Mouse (Mus musculus) gastrocnemius, postnatal 14 days (tissue): Measurements from ENCODE around the gene Atxn7. TPM values are rescaled to one million over a fixed set of nuclear protein-coding genes. Genes with fewer than 3 reads are reported as not detected.
"Not testable (repeated sequence)": the region's sequence is repeated elsewhere in the genome, so short reads cannot be mapped to it uniquely, and the experiment has no call there.

Experiments
- DNase-seq: peaks from one replicate; pipeline ENCODE4 v3.0.0; 2021; ENCODE audit warnings: mixed read lengths
- intact Hi-C: fragments of 180-260 bp; cut with DNase I; formaldehyde crosslinking; loops from one replicate; pipeline ENCODE4 v1.15.1; 2025; ENCODE audit warnings: low total_unique reads
- long read RNA-seq, 2 experiments: library from polyadenylated mRNA; stranded (forward); transcript quantifications; one replicate each; pipeline ENCODE4 v2.0.0; 2021
- total RNA-seq, 2 experiments: library from RNA; stranded (reverse); gene quantifications; 2 replicates each; pipeline ENCODE4 v1.2.3; 2021

Atxn7 gene
- total RNA-seq: 10 to 100 TPM; 10.0 to 12.1 TPM
- long read RNA-seq, experiment 1, partial matches to known transcripts: 4 of 4 reads
- long read RNA-seq, experiment 1, other reads (novel, unspliced or antisense): 0 of 4 reads
- long read RNA-seq, experiment 2, partial matches to known transcripts: 1 of 2 reads
- long read RNA-seq, experiment 2, other reads (novel, unspliced or antisense): 1 of 2 reads

- intact Hi-C loops: loop anchor here (10.0 kb wide), 1 partner anchor 53 kb away; no protein-coding TSS in a partner anchor
- DNase-seq: peak; percentile 24
Observed at GRCm38 (mm10) chr14:13961401-13962112, at the start of gene Atxn7, which contains the start of gene Thoc7. Atxn7 (plus strand) TSS chr14:13961440. Thoc7 (minus strand) TSS chr14:13961852.

DNA sequence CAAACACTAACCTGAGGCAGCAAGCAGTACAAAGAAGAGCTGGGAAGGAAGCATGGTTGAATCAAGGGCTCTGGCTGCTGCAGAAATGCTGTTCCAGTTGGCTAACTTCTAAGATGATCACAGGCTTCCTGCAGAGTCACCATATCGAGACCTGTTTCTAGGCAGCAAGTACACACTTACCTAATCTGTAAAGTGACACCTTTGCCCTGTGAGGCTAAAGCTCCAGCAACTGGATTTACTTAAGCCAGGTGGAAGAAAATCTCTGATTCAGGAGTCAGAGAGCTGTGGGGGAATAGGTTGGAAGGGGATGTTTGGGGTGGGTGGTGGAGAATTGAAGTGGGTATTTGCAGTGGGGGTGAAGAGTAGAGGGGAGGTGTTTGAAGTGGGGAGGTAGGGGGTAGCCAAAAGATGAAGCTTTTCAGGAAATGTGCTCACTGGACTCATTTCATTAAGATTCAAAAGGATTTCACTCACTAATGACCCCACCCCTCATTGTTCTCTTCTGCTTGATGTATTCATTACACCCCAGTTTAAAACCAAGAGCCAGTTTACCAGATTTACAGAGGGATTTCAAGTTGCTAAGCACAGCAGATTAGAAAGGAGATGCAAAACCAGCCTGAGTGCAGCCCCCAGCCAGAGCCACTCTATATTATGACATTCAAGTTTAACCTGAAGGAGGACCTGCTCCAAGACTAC is 46.7 kb upstream of the Atxn7 start, which contains the start of gene Gm281:
TSS of gene Gm281 (minus strand) at position 92 of the 696 bp plus-strand sequence.
- DNase-seq: no peak
- intact Hi-C loops: loop anchor here (5.0 kb wide), 1 partner anchor 557 kb away; no protein-coding TSS in a partner anchor

- no peak for DNase-seq
- intact Hi-C loops: loop anchor here (5.0 kb wide), 1 partner anchor 558 kb away; no protein-coding TSS in a partner anchor
Observed at GRCm38 (mm10) chr14:13915207-13915606, 46.0 kb upstream of the Atxn7 start.

GRCm38 (mm10) chr14:13917208-13917607 is 44.0 kb upstream of the Atxn7 start:
- intact Hi-C loops: loop anchor here (5.0 kb wide), 1 partner anchor 560 kb away; no protein-coding TSS in a partner anchor
- no peak for DNase-seq

GRCm38 (mm10) chr14:13917630-13918029 is 43.6 kb upstream of the Atxn7 start:
- peak; percentile 27 for DNase-seq
- intact Hi-C loops: loop anchor here (5.0 kb wide), 1 partner anchor 560 kb away; no protein-coding TSS in a partner anchor

GRCm38 (mm10) chr14:13933290-13934051 is 27.8 kb upstream of the Atxn7 start:
- DNase-seq: no peak
- intact Hi-C loops: no loop called here

GRCm38 (mm10) chr14:13934052-13934371 is 27.2 kb upstream of the Atxn7 start:
- no peak for DNase-seq
- intact Hi-C loops: no loop called here

- DNase-seq: no peak
- intact Hi-C loops: no loop called here
Observed at GRCm38 (mm10) chr14:13944686-13945085, 16.6 kb upstream of the Atxn7 start.

DNA sequence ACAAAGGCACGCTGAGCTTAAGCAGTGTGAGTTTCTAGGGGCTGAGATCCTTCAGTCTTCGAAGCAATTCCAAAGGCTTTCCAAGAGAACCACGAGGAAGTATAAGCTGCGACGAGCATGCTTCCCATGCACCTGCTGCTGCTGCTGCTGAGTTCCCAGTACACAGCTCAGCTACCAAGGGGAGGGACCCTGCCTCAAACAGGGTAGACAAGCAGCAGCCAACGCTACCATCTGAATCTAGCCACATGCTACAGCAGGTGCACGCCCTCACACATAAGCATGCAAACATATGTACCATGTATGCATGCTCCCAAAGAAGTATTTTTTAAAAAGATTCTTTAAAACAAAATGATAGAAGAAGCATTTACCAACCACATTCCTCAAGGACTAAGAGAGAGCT is 12.9 kb upstream of the Atxn7 start:
- intact Hi-C loops: no loop called here
- no peak for DNase-seq

DNA sequence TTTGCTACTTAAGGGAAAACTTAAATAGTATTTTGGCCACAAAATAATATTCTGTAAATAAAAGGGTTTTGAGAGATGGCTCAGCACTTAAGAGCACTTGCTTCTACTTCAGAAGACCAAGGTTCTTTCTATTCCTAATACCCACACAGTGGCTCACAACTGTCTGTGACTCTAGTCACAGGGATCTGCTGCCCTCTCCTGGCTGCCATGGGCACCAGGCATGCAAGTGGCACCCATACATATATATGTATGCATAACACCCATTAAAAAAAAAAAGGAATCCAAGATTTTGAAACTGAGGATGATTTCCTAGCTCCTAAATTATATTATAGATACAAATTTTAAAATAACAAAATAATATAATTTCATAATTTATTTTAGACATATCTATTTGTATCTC is 10.8 kb upstream of the Atxn7 start:
- intact Hi-C loops: no loop called here
- no peak for DNase-seq

DNA sequence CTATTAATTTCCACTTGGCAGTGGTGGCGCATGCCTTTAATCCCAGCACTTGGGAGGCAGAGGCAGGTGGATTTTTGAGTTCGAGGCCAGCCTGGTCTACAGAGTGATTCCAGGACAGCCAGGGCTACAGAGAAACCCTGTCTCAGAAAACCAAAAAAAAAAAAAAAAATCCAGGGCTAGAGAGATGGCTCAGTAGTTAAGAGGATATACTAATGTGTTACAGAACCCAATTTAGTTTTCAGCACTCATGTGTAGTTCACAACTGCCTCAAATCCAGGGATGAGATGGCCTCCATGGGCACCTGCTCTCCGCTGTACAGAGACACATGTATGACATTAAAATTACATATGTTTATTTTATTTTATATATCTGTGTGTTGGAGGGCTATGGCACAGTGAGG is 9.1 kb upstream of the Atxn7 start:
- intact Hi-C loops, DNase-seq: not testable (repeated sequence)

DNA sequence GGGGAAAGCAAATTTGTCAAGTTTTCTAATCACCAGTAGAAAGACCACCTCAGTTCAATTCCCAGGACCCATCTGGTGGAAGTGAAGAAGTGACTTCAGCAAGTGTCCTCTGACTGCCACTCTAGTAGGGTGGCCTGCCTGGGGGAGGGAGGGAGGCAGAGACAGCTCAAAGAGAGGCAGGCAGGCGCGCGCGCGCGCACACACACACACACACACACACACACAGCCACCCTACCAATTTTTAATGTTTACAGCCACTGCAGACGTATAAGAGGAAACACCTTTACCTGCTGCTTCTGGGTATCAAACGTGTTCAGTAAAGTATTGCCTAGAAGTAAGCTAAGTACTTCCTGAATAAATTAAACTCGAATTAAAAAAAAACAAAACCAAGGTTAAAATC is 1.2 kb upstream of the Atxn7 start:
- DNase-seq: no peak
- intact Hi-C loops: loop anchor here (10.0 kb wide), 1 partner anchor 55 kb away; no protein-coding TSS in a partner anchor

GRCm38 (mm10) chr14:13960482-13961325 is 536 bp upstream of the Atxn7 start:
- DNase-seq: peak; percentile 78
- intact Hi-C loops: loop anchor here (10.0 kb wide), 1 partner anchor 54 kb away; no protein-coding TSS in a partner anchor

- DNase-seq: no peak
- intact Hi-C loops: loop anchor here (10.0 kb wide), 1 partner anchor 52 kb away; no protein-coding TSS in a partner anchor
Observed at GRCm38 (mm10) chr14:13962476-13962875, 1.2 kb downstream of the Atxn7 start.

GRCm38 (mm10) chr14:13963527-13963926 is 2.3 kb downstream of the Atxn7 start:
- intact Hi-C loops: loop anchor here (10.0 kb wide), 1 partner anchor 51 kb away; no protein-coding TSS in a partner anchor
- DNase-seq: no peak

- no peak for DNase-seq
- intact Hi-C loops: loop anchor here (10.0 kb wide), 1 partner anchor 47 kb away; no protein-coding TSS in a partner anchor
Observed at GRCm38 (mm10) chr14:13967607-13968006, 6.4 kb downstream of the Atxn7 start.

- no peak for DNase-seq
- intact Hi-C loops: loop anchor here (10.0 kb wide), 1 partner anchor 46 kb away; no protein-coding TSS in a partner anchor
Observed at GRCm38 (mm10) chr14:13968476-13968875, 7.2 kb downstream of the Atxn7 start.

GRCm38 (mm10) chr14:13970513-13970912 is 9.3 kb downstream of the Atxn7 start:
- intact Hi-C loops: no loop called here
- DNase-seq: no peak
